Mouse (Mus musculus): ENCODE data around the gene Ptprt. TPM values are rescaled to one million over a fixed set of nuclear protein-coding genes. Genes with fewer than 3 reads are reported as not detected.

Ptprt gene
- polyA plus RNA-seq, 1 experiment from 2014 or later = 4.6 TPM

DNA sequence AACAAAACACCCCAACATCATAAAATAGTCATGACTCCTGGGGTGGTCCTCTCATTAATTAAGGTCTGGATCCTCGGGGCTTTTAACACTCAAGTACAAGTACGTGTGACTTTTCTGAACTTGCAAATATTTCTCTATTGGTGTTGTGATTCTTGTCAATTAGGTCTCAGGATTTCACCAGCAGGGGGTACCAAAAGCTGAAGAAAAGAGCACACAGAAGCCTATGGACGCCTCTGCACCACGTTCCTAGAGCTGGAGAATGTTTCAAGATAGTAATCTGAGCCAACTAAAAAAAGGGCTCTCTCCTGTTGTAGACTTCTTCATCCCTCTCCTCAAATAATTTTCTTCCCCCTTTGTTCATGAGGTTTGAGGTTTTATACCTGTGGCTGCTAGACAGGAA, 1000.1 kb downstream of the Ptprt start:
- no peaks in the 10 kb centered on the region for H3K9me3 ChIP-seq (ENCODE audit: control insufficient read depth, low read length)
- H3K4me2 ChIP-seq (replicated peaks; ENCODE audit: low read depth, low read length) = no peak overlapping the region
- ATAC-seq (ENCODE audit: low FRiP score, low TSS enrichment) = no peak
- no peaks in the 10 kb centered on the region for H3K4me1 ChIP-seq (ENCODE audit: control insufficient read depth, insufficient read depth, low read length)
- no peaks in the 10 kb centered on the region for H3K27me3 ChIP-seq (ENCODE audit: control insufficient read depth, insufficient read depth, low read length)
- no peaks in the 10 kb centered on the region for H3K36me3 ChIP-seq (ENCODE audit: control insufficient read depth, insufficient read depth, low read length)
- 23% methylated on average over 4 of the region's 4 CpGs for WGBS
- no peak overlapping the region for H3K9ac ChIP-seq (ENCODE audit: low read depth, low read length)
- H3K27ac ChIP-seq (ENCODE audit: low read depth, low read length) = no peak overlapping the region
- no peak overlapping the region for H3K4me3 ChIP-seq (ENCODE audit: low read length)

DNA sequence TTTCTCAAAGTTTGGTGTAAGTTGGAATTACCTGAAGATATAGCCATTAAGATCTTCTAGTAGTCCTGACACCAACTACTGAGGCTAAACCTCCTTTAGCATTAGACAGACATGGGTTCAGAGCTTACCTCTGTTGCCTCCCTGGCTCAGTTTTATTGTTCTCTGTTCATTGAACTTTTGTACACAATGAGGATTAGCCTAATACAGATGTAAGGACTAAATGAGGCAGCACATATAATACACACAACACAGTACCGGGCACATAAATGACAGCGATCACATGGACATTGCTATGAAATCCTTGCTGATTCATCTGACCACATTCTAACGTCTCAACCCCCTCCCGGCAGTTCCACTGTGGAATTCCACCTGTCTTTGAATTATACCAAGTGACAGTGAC, 1003.9 kb downstream of the Ptprt start:
- no peak for ATAC-seq (ENCODE audit: low FRiP score, low TSS enrichment)
- no peak overlapping the region for H3K4me3 ChIP-seq (ENCODE audit: low read length)
- 89% methylated on average over 4 of the region's 4 CpGs for WGBS
- H3K9ac ChIP-seq (ENCODE audit: low read depth, low read length) = no peak overlapping the region
- no peak overlapping the region for H3K27ac ChIP-seq (ENCODE audit: low read depth, low read length)
- no peaks in the 10 kb centered on the region for H3K27me3 ChIP-seq (ENCODE audit: control insufficient read depth, insufficient read depth, low read length)
- H3K4me2 ChIP-seq (replicated peaks; ENCODE audit: low read depth, low read length) = no peak overlapping the region
- H3K4me1 ChIP-seq (ENCODE audit: control insufficient read depth, insufficient read depth, low read length) = no peaks in the 10 kb centered on the region
- no peaks in the 10 kb centered on the region for H3K9me3 ChIP-seq (ENCODE audit: control insufficient read depth, low read length)
- H3K36me3 ChIP-seq (ENCODE audit: control insufficient read depth, insufficient read depth, low read length) = no peaks in the 10 kb centered on the region

DNA sequence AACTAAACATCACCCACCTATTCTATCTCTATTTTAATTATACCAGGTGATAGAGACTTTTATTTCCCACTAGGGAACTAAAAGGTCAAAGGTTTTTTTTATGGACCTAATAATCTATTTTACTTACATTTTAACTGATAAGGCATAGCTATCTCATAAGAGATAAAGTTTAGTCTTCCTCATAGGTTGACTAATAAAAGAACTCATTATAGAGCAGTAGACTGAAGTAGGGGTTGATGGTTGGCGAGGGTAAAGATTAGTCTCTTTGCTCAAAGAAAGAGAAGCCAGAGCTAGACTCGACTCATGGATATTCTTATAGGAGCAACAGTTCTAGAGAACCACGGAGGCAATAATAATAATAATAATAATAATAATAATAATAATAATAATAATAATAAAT, 1004.3 kb downstream of the Ptprt start:
- 97% methylated on average over 3 of the region's 3 CpGs for WGBS
- Histone ChIP-seq H3K4me2 (replicated peaks; ENCODE audit: low read depth, low read length) (no peak overlapping the region), H3K27ac (ENCODE audit: low read depth, low read length) (no peak overlapping the region), H3K4me1 (ENCODE audit: control insufficient read depth, insufficient read depth, low read length) (no peaks in the 10 kb centered on the region), H3K9me3 (ENCODE audit: control insufficient read depth, low read length) (no peaks in the 10 kb centered on the region), H3K4me3 (ENCODE audit: low read length) (no peak overlapping the region), H3K36me3 (ENCODE audit: control insufficient read depth, insufficient read depth, low read length) (no peaks in the 10 kb centered on the region), H3K9ac (ENCODE audit: low read depth, low read length) (no peak overlapping the region), H3K27me3 (ENCODE audit: control insufficient read depth, insufficient read depth, low read length) (no peaks in the 10 kb centered on the region)
- ATAC-seq (ENCODE audit: low FRiP score, low TSS enrichment) = no peak

DNA sequence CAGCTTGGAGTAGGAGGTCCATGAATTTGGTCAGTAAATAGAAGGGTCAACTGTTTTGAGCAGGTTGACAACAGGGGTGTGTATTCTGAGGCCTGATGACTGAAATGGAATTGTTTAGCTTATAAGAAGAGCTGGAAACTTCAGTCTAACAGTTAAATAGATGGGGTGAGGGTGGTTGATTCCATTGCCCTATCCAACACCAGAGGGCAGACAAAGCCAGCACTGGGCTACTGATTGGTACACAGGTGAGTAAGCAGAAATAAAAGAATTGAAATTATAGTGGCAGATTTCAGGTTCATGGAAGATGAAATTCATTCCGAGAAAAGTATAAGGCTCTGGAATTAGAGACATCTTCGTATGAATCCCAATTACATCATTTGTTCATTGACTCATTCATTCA, 1020.1 kb downstream of the Ptprt start:
- H3K27ac ChIP-seq (ENCODE audit: low read depth, low read length) = no peak overlapping the region
- H3K27me3 ChIP-seq (ENCODE audit: control insufficient read depth, insufficient read depth, low read length) = no peaks in the 10 kb centered on the region

GRCm38 (mm10) chr2:161634084-161634483, 1026.9 kb downstream of the Ptprt start:
- Histone ChIP-seq H3K4me1 (ENCODE audit: control insufficient read depth, insufficient read depth, low read length) (no peaks in the 10 kb centered on the region), H3K36me3 (ENCODE audit: control insufficient read depth, insufficient read depth, low read length) (no peaks in the 10 kb centered on the region), H3K9ac (ENCODE audit: low read depth, low read length) (no peak overlapping the region), H3K27me3 (ENCODE audit: control insufficient read depth, insufficient read depth, low read length) (no peaks in the 10 kb centered on the region), H3K27ac (ENCODE audit: low read depth, low read length) (no peak overlapping the region), H3K9me3 (ENCODE audit: control insufficient read depth, low read length) (no peaks in the 10 kb centered on the region), H3K4me3 (ENCODE audit: low read length) (no peak overlapping the region), H3K4me2 (replicated peaks; ENCODE audit: low read depth, low read length) (no peak overlapping the region)
- ATAC-seq (ENCODE audit: low FRiP score, low TSS enrichment) = no peak
- WGBS = 96% methylated on average over 2 of the region's 2 CpGs

More for the DNA sequence above, 1020.1 kb downstream of the Ptprt start:
- no peak overlapping the region for H3K9ac ChIP-seq (ENCODE audit: low read depth, low read length)
- H3K36me3 ChIP-seq (ENCODE audit: control insufficient read depth, insufficient read depth, low read length) = no peaks in the 10 kb centered on the region
- no peaks in the 10 kb centered on the region for H3K4me1 ChIP-seq (ENCODE audit: control insufficient read depth, insufficient read depth, low read length)
- no peak overlapping the region for H3K4me2 ChIP-seq (replicated peaks; ENCODE audit: low read depth, low read length)
- 93% methylated on average over 2 of the region's 2 CpGs for WGBS
- no peaks in the 10 kb centered on the region for H3K9me3 ChIP-seq (ENCODE audit: control insufficient read depth, low read length)
- no peak for ATAC-seq (ENCODE audit: low FRiP score, low TSS enrichment)
- no peak overlapping the region for H3K4me3 ChIP-seq (ENCODE audit: low read length)

DNA sequence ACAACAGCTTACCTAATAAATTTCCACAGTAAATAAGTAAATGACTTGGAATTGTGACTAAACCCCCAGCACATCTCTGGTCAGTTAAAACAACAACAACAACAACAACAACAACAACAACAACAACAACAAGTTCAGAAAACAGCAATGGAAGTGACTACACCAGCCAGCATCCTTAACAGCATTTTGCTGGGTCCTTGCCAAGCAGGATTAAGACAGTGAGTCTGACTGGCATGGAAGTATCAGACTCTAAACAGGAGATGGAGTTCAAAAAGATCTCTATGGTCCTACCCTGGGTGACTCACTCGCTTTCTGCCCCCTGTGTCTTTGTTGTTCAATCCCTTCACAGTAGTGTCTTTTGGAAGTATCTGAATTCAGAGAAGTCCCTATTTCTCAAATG, 1035.1 kb downstream of the Ptprt start:
- Histone ChIP-seq H3K27ac (ENCODE audit: low read depth, low read length) (no peak overlapping the region), H3K4me2 (replicated peaks; ENCODE audit: low read depth, low read length) (no peak overlapping the region), H3K4me3 (ENCODE audit: low read length) (no peak overlapping the region), H3K36me3 (ENCODE audit: control insufficient read depth, insufficient read depth, low read length) (no peaks in the 10 kb centered on the region), H3K4me1 (ENCODE audit: control insufficient read depth, insufficient read depth, low read length) (no peaks in the 10 kb centered on the region), H3K9me3 (ENCODE audit: control insufficient read depth, low read length) (no peaks in the 10 kb centered on the region), H3K27me3 (ENCODE audit: control insufficient read depth, insufficient read depth, low read length) (no peaks in the 10 kb centered on the region), H3K9ac (ENCODE audit: low read depth, low read length) (no peak overlapping the region)
- 90% methylated on average over 1 of the region's 1 CpGs for WGBS
- no peak for ATAC-seq (ENCODE audit: low FRiP score, low TSS enrichment)

- no peak overlapping the region for H3K27ac ChIP-seq (ENCODE audit: low read depth, low read length)
- no peak overlapping the region for H3K9ac ChIP-seq (ENCODE audit: low read depth, low read length)
- no peaks in the 10 kb centered on the region for H3K4me1 ChIP-seq (ENCODE audit: control insufficient read depth, insufficient read depth, low read length)
- ATAC-seq (ENCODE audit: low FRiP score, low TSS enrichment) = no peak
- no peaks in the 10 kb centered on the region for H3K36me3 ChIP-seq (ENCODE audit: control insufficient read depth, insufficient read depth, low read length)
- WGBS = 77% methylated on average over 4 of the region's 4 CpGs
- H3K9me3 ChIP-seq (ENCODE audit: control insufficient read depth, low read length) = no peaks in the 10 kb centered on the region
- no peak overlapping the region for H3K4me3 ChIP-seq (ENCODE audit: low read length)
- H3K27me3 ChIP-seq (ENCODE audit: control insufficient read depth, insufficient read depth, low read length) = no peaks in the 10 kb centered on the region
- H3K4me2 ChIP-seq (replicated peaks; ENCODE audit: low read depth, low read length) = no peak overlapping the region
Measured at GRCm38 (mm10) chr2:161608401-161608800, 1052.5 kb downstream of the Ptprt start.

DNA sequence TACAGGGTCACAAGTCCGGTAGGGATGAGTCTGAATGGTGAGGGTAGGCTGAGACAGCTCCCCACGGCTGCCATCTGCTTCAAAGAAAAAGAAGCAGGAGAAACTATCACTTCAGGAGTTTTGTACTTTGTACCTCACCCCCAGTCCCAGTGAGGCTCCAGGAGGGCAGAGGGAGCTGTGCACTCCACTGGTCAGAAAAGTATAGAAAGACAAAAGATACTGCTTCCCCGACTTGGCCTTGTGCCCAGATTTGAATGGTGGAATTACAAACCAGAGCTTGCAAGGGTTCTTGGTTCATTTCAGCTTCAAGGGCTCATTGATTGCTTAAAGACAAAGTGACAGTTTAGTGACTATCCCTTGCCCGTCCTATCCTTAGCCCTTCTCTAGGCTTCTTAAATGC, 1053.6 kb downstream of the Ptprt start:
- Histone ChIP-seq H3K36me3 (ENCODE audit: control insufficient read depth, insufficient read depth, low read length) (no peaks in the 10 kb centered on the region), H3K27ac (ENCODE audit: low read depth, low read length) (no peak overlapping the region), H3K9ac (ENCODE audit: low read depth, low read length) (no peak overlapping the region), H3K4me1 (ENCODE audit: control insufficient read depth, insufficient read depth, low read length) (no peaks in the 10 kb centered on the region), H3K27me3 (ENCODE audit: control insufficient read depth, insufficient read depth, low read length) (no peaks in the 10 kb centered on the region), H3K4me3 (ENCODE audit: low read length) (no peak overlapping the region), H3K9me3 (ENCODE audit: control insufficient read depth, low read length) (no peaks in the 10 kb centered on the region), H3K4me2 (replicated peaks; ENCODE audit: low read depth, low read length) (no peak overlapping the region)
- 83% methylated on average over 4 of the region's 4 CpGs for WGBS
- ATAC-seq (ENCODE audit: low FRiP score, low TSS enrichment) = no peak

DNA sequence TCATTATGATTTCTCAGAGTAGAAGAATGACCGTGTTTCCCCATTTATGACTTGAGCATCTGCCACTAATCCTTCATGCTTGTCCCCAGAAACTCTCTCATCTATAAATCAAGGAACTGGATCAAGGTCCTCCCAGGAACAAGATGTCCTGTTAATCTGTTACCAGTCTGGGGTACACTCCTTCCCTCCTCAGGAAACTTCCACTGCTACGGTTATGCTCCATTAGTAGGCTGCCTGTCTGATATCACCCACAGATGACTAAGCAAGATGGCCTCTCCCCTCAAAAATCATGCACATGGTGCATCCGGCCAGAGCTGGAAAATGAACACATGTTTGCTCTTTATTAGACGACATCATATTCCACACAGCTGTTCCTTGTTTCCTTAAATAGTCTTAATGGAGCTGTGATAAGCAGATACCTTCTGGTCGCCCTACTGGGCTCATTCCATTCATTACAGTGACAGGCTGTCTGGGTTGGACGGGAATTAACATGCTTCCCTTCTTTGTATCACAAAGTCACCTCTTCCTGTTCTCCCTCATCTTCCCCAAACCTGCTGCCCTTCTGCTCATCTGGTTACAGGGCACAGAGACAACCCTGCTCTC, 1060.6 kb downstream of the Ptprt start:
- no peak overlapping the region for H3K9ac ChIP-seq (ENCODE audit: low read depth, low read length)
- no peaks in the 10 kb centered on the region for H3K36me3 ChIP-seq (ENCODE audit: control insufficient read depth, insufficient read depth, low read length)
- no peak overlapping the region for H3K27ac ChIP-seq (ENCODE audit: low read depth, low read length)
- no peak overlapping the region for H3K4me3 ChIP-seq (ENCODE audit: low read length)
- no peak overlapping the region for H3K4me2 ChIP-seq (replicated peaks; ENCODE audit: low read depth, low read length)
- no peaks in the 10 kb centered on the region for H3K9me3 ChIP-seq (ENCODE audit: control insufficient read depth, low read length)
- H3K4me1 ChIP-seq (ENCODE audit: control insufficient read depth, insufficient read depth, low read length) = no peaks in the 10 kb centered on the region
- no peaks in the 10 kb centered on the region for H3K27me3 ChIP-seq (ENCODE audit: control insufficient read depth, insufficient read depth, low read length)
- WGBS = 57% methylated on average over 6 of the region's 6 CpGs
- no peak for ATAC-seq (ENCODE audit: low FRiP score, low TSS enrichment)

Data from kidney, embryonic 14.5 days (tissue).